Comparison of ENCODE assay signal across 8 mouse cellular contexts in the genomic region with DNA sequence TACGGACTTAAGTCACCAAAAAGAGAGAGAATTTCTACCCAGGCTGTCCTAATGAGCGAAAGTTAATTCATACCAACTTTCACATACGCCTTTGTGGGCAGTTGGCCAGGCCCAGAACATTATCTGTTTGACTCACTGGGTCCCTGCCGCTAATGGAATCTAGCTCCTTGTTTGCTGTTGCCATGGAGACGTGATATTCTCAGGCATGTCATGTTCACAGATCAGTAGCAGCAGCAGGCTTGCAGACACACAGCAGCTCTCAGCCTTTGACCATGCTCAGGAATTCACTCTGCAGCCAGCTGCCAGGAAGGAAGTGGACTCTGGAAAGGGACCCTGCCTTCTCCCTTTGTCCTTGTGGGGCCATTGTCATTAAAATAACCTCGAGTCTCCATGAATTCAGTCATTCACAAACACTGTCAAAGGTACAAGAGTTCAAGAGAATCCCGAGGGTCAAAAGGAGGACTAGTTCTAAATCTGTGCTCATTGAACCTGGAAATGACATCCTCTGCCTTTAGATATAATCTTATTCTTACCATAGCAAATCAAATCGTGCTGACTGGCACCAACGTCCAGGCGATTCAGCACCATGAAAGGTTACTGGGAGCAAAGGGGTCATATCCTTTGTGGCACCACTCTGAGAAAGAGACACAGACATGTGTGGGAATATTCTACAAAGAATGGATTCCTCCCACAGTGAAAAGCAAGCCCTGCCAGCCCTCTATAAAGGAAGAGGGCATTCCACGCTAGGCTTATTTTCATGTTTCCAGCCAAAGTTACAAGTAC.
DNase-seq lines count a peak whose midpoint lies in the region; ATAC-seq lines count a peak whose summit lies in the region.

No protein-coding gene starts in this region.

- no peak overlapping the region for H3K4me2 ChIP-seq in forebrain, embryonic 16.5 days (ENCODE audit: low read length)
- H3K4me2 ChIP-seq in hindbrain, embryonic 12.5 days (replicated peaks), result peak overlapping the region; percentile 32
- H3K4me2 ChIP-seq in lung, embryonic 15.5 days, result peak overlapping the region; percentile 8

- no peak overlapping the region for H3K9ac ChIP-seq in forebrain, embryonic 16.5 days (replicated peaks; ENCODE audit: low read depth, low read length)
- no peak overlapping the region for H3K9ac ChIP-seq in hindbrain, embryonic 12.5 days
- no peak overlapping the region for H3K9ac ChIP-seq in lung, embryonic 15.5 days

- 2% methylated on average over 11 of the region's 11 CpGs for WGBS in forebrain, embryonic 16.5 days
- 5% methylated on average over 11 of the region's 11 CpGs for WGBS in hindbrain, embryonic 12.5 days
- WGBS in lung, embryonic 15.5 days, result 8% methylated on average over 11 of the region's 11 CpGs

- H3K4me1 ChIP-seq in forebrain, embryonic 16.5 days (replicated peaks; ENCODE audit: control insufficient read depth, insufficient read depth, low read length), result peaks cover 10% of the 10 kb centered on the region
- peaks cover 31% of the 10 kb centered on the region for H3K4me1 ChIP-seq in hindbrain, embryonic 12.5 days
- H3K4me1 ChIP-seq in lung, embryonic 15.5 days, result peaks cover 13% of the 10 kb centered on the region

- no peak overlapping the region for H3K4me3 ChIP-seq in forebrain, embryonic 16.5 days (replicated peaks; ENCODE audit: low read length)
- H3K4me3 ChIP-seq in hindbrain, embryonic 12.5 days, result no peak overlapping the region
- no peak overlapping the region for H3K4me3 ChIP-seq in lung, embryonic 15.5 days

- no peak overlapping the region for H3K27ac ChIP-seq in forebrain, embryonic 16.5 days (ENCODE audit: low read length)
- peak overlapping the region; percentile 62 for H3K27ac ChIP-seq in hindbrain, embryonic 12.5 days
- H3K27ac ChIP-seq in lung, embryonic 15.5 days, result peak overlapping the region; percentile 45

- no peaks in the 10 kb centered on the region for H3K9me3 ChIP-seq in forebrain, embryonic 16.5 days (ENCODE audit: control insufficient read depth, low read length)
- no peaks in the 10 kb centered on the region for H3K9me3 ChIP-seq in hindbrain, embryonic 12.5 days (replicated peaks)
- no peaks in the 10 kb centered on the region for H3K9me3 ChIP-seq in lung, embryonic 15.5 days

- peak; percentile 47 to 48 for DNase-seq in cerebellum, postnatal 14 days
- DNase-seq in layer of hippocampus, postnatal 10 days (ENCODE audit: low spot score in 2 of 2), result peak; percentile 58 to 69
- DNase-seq in right cerebral cortex, adult 18-20 months, result peak; percentile 28
- DNase-seq in thymus, postnatal 25 days, result no peak

- ATAC-seq in cerebellum, adult (ENCODE audit: insufficient number of reproducible peaks, low FRiP score, low TSS enrichment), result no peak
- peak; percentile 95 for ATAC-seq in forebrain, embryonic 16.5 days
- peak; percentile 95 for ATAC-seq in hindbrain, embryonic 12.5 days (ENCODE audit: low FRiP score)
- ATAC-seq in lung, embryonic 15.5 days (ENCODE audit: borderline replicate concordance, extremely low read depth, low FRiP score, low TSS enrichment), result peak; percentile 94

- H3K27me3 ChIP-seq in forebrain, embryonic 16.5 days (replicated peaks; ENCODE audit: control insufficient read depth, insufficient read depth, low read length), result no peaks in the 10 kb centered on the region
- H3K27me3 ChIP-seq in hindbrain, embryonic 12.5 days, result no peaks in the 10 kb centered on the region
- no peaks in the 10 kb centered on the region for H3K27me3 ChIP-seq in lung, embryonic 15.5 days

- H3K36me3 ChIP-seq in forebrain, embryonic 16.5 days (ENCODE audit: control insufficient read depth, insufficient read depth), result no peaks in the 10 kb centered on the region
- H3K36me3 ChIP-seq in hindbrain, embryonic 12.5 days, result no peaks in the 10 kb centered on the region
- no peaks in the 10 kb centered on the region for H3K36me3 ChIP-seq in lung, embryonic 15.5 days
